Mouse (Mus musculus) liver, adult 2 months (tissue): ENCODE results near the gene Pcdh17.

Experiments
- CTCF ChIP-seq: fragments of 200-500 bp; IDR thresholded peaks from 2 replicates; pipeline ENCODE4 v1.5.1; 2011; ENCODE audit warnings: low read depth, low read length, control low read depth
- POLR2A ChIP-seq: fragments of 200-500 bp; IDR thresholded peaks from 2 replicates; pipeline ENCODE4 v1.6.1; 2011; ENCODE audit warnings: low read length, control low read depth; ENCODE audit not compliant: insufficient read depth; ENCODE audit errors: extremely low read depth

DNA sequence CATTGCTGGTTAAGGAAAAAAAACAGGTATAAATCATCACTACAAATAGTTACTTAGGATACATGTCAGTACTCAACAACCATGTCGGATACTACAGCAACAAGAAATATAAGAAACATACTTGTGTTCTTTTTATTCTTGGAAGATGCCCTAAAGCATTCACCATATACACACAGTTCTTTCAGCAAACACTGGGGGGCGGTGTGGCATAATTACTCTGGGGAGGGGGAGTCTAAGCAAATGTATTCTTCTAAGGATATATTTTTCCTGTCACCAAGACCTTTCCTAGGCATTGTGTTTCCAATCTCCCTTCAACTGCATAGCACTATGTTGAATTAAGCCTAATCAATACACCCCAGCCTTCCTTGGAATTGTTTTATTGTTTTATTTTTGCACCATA lies 2.5 kb upstream of the Pcdh17 start:
- TF ChIP-seq POLR2A: no peak
- TF ChIP-seq CTCF: no peak
